Mouse (Mus musculus) 416B (cell line): ENCODE results near the gene Kcnc3.

ENCODE experiments used
- DNase-seq: peaks from one replicate; pipeline ENCODE4 v3.0.0; 2011; ENCODE audit warnings: low read depth

The Kcnc3 gene

DNA sequence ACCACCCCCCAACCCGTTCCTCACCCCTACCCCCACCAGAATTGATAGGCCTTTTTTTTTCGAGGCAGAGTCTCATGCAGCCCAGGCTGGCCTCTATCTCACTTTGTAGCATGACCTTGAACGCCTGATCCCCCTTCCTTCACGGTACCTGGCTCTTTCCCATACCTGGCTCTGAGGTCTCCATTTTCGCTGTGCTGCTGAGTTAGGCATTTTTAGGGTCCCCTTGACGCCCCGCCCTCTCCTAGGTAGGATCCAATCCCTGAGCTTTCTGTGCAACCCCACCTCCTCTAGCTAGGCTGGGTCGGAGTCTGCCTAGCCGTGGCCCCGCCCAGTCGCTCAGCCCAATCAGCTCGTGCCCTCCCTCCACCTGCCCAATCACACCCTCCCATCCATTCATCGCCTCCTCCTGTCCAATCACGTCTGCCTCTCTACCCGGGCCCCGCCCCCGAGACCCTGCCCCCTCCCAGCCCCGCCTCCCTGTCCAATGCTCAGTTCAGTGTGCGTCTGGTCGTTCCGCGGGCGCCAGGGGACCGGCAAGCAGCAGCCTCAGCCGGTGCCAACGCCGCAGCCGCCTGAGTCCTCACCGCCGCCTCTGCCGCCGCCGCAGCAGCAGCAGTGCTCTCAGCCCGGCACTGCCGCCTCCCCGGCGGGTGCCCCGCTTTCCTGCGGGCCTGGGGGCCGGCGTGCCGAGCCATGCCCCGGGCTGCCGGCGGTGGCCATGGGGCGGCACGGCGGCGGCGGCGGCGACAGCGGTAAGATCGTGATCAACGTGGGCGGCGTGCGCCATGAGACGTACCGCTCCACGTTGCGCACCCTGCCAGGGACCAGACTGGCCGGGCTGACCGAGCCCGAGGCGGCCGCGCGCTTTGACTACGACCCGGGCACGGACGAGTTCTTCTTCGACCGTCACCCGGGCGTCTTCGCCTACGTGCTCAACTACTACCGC is at the start of gene Kcnc3:
Gene Kcnc3, plus strand, starts transcription at position 263 of the 946 bp plus-strand sequence.
- DNase-seq: no peak

- no peak for DNase-seq
These were observed 47.9 kb upstream of the Kcnc3 start for GRCm38 (mm10) chr7:44542555-44542954.

DNA sequence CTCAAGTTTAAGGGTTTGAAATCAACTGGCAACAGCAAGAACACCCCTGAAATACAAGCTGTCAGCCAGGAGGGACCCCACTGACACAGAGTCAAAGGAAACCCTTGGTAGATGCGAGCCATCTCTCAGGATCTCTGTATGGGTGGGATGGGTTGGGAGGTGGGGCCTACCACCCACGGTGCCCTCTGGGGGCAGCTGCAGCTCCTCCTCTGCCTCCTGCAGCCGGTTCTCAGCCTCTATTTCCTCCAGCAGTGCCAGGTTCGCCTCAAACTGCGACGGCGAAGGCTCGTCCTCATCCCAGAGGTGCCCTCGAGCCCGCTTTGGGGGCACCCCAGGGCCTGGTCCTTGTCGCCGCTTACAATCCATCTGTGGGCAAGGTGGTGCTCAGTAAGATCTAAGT is 47.4 kb upstream of the Kcnc3 start:
- DNase-seq: no peak

DNA sequence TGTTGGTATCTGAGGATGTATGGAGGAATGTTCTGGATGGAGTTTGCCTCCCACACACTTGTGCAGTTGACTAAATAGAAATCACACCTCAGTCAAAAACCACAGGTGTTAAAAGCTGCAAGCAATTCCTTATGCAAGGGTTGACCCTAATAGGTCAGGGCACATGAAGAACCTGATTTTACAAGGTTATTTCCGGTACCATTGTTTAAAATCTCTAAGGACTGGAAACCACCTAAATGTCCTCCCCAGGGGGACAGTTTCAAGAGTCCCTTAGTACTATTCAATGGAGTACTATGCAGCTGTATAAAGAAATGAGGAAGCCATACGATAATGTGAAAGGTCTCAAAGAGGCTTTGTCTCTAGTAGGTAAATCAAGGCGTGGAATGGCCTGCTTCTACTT is 44.2 kb upstream of the Kcnc3 start:
- DNase-seq: no peak

DNA sequence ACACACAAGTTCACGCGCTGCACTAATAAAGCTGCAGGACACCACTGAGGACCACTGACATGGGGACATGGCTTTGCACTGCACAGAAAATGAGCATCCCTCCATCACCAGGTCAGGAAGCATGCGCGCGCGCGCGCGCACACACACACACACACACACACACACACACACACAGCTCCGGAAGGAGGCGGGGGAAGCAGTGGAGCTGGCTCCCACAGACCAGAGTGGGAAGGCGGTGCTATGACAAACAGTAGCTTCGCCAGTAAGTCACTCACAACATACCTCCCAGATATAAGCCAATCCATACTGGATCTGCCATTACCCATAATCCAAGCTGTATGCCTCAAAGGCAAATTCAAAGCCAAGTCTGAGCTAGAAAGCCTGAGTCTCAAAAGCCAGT is 43.4 kb upstream of the Kcnc3 start:
- DNase-seq: peak; percentile 42

GRCm38 (mm10) chr7:44547725-44548124 is 42.7 kb upstream of the Kcnc3 start:
- DNase-seq: no peak

- DNase-seq: peak; percentile 100
These were observed 41.9 kb upstream of the Kcnc3 start, which contains the start of gene Pold1 for GRCm38 (mm10) chr7:44548497-44549087. TSS of gene Pold1 (minus strand) at chr7:44548849.

- no peak for DNase-seq
These were observed 40.6 kb upstream of the Kcnc3 start for GRCm38 (mm10) chr7:44549621-44550408.

DNA sequence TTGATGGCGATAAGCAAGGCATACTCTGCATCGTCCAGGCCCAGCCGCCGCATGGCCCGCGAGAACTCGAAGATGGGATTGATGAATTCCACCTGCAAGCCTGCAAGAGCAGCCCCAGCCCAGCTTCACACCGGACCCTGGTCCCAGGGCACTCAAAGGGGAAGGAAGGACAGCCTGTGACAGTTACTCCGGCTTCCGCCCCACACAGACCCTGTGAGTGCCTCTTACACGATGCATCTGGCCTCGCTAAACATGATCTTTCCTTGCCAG is 40.1 kb upstream of the Kcnc3 start:
- DNase-seq: no peak

DNA sequence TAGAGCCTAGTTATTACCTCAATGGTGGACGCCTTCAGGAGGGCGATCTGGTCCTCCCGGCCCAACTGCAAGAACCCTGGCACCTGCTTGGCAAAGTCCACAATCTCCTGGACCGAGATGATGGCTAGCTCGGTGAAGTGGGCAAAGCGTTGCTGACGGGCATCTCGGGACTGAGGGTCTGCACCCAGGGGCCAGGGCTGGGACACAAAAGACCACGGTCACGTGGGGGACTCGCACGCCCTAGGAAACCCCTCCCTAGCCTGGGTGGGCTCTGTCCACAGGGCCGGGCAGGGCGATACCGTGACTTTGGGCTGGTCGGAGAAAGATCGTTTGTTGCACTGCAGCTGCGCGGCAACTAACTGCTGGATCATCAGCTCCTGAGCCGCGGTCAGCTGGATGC is 39.2 kb upstream of the Kcnc3 start:
- no peak for DNase-seq

- no peak for DNase-seq
These were observed 38.7 kb upstream of the Kcnc3 start for GRCm38 (mm10) chr7:44551731-44552130.

GRCm38 (mm10) chr7:44552141-44552908 is 38.1 kb upstream of the Kcnc3 start:
- no peak for DNase-seq

DNA sequence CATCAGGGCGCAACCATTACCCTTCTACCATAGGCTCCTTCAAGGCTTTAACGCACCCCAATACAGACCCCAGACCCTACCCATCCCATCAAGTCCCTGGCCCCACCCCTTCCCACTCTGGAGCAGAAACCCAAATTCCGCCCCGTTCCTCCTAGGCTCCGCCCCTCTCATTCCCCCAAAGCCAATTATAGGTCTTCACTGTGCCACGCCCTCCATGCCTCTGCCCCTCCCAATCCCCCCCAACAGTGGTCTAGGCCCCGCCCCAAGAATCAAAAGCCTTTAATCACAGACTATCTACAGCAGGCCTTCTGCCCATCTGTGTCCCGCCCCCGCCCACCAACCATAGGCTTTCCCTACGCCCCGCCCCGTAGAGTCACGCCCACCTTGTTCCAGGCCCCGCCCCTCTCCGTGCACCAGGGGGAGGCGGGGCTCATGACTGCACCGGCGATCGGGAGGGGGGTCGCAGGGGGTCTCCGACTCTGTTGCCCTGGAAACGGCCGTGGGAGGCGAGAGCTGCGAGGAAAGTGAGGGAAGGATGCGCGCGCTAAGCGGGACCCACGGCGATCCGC is 37.2 kb upstream of the Kcnc3 start:
- DNase-seq: peak; percentile 97

- DNase-seq: peak; percentile 98
These were observed 36.6 kb upstream of the Kcnc3 start, which contains the start of gene Nr1h2 for GRCm38 (mm10) chr7:44553826-44554225. TSS of gene Nr1h2 (minus strand) at chr7:44553951.

DNA sequence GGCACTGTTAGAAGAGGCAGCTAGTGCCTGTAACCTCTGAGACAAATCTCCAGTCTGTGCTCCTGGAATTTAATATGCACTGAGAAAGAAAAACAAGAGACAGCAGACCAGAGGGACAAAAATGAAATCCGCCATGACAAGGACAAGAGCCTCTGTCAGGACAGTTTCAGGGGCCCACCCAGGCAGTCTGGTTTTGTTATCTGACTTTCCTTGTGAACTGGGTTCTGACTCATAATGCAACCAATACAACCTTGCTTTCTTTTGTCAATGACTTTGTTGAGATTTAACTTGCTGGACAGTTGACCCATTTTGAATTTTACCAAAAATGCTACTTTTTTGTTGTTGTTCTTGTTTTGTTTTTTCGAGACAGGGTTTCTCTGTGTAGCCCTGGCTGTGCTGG is 32.8 kb upstream of the Kcnc3 start:
- no peak for DNase-seq

GRCm38 (mm10) chr7:44560435-44561400 is 29.7 kb upstream of the Kcnc3 start:
- DNase-seq: peak; percentile 89

DNA sequence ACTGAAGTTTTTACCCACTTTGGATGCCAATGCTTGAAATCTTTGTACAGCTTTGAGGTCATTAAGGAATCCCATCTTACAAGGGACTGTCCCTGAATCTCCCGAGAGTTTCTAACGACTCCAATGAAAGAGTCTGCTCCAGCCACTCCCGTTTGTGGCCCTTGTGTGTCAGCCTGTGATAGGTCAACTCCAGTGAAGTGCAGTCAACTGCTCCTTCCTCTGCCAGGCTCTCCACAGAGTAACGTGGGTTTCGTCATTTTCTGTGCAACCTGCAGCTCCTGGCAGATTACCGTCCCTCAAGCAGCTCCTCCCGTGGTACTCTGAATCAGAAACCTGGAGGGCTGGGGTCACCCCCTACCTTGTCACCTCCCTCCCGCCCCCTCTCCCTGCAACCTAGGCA is 27.2 kb upstream of the Kcnc3 start:
- DNase-seq: no peak

GRCm38 (mm10) chr7:44564486-44564885 is 26.0 kb upstream of the Kcnc3 start:
- no peak for DNase-seq

DNA sequence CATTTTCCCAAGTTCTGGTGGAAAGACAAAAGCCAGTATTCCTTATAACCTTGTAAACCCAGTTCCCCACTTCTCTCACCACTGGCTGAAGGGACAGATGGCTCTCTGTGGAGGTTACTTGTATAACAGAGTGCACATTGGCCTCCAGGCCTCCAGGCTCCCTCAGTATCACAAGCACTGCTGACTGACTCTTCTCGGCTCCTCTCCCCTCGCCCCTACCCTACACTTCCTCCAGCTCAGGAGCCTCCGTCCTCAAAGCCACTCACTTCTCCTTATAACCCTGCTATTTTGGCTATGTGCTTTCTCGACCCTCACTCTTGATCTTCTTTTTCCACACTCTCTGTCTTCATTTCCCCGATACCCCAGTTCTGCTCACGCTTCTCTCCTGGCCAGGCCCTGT is 25.1 kb upstream of the Kcnc3 start:
- DNase-seq: peak; percentile 45

DNA sequence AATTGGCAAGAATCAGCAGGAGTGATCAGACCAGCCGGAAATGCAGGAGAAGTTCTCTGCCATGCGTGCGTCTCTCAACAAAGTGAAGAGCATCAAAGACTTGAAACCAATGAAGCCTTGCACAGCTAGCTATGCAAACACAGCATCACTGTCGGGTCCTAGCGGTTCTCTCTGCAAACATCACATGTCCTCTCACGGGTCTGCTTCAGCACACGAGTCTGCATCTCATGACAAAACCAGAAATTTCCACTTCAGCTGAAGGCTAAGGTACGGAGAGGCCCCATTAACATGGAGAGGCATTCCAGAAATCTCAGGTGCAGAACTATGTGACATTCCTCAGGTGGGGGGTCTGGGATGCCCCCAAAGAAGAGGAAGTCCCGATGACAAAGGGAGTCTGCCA is 21.7 kb upstream of the Kcnc3 start:
- no peak for DNase-seq
